Mouse (Mus musculus) MEL-GATA-1-ER (cell line): Measurements from ENCODE around the gene Rab5if.

Experiments used
- DNase-seq: peaks from one replicate; pipeline ENCODE4 v3.0.0-alpha.2; 2012; ENCODE audit warnings: low read depth; ENCODE audit errors: extremely low read depth

Gene Rab5if

GRCm38 (mm10) chr2:156923057-156923456, 60.1 kb downstream of the Rab5if start:
- no peak for DNase-seq
